ENCODE assay signal across 9 mouse cellular contexts in the genomic region with DNA sequence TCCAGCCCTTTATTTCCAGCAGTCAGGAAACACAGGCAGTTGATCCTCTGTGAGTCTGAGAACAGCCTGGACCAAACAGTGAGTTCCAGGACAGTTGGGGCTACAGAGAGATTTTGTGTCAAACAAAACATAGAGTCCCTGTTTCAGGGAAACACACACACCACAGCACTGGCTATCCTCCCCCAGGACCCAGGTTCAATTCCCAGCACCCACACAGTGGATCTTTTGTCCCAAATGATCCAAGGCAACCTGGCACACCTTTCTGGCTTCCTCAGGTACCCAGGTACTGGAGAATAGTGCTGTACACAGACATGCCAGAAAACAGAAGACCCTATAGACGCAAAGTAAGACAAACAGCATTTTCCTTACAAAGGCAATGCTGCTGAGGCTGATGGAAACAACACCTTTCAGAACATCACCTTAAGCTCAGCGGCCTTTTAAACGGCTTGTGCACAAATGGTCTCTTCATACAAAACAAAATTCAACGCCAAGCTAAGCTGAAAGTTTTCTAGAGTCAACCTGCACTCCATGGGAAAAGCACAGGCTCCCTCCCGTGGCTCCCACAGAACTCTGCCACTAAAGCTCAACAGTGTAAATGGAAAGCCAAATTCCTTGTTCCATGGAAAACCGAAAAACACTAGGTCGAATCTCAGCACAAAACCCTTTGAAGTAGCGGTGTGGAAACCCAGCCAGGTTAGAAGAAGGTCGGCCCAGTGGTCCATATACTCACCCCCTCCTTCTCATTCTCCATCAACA. TPM values are rescaled to one million over a fixed set of nuclear protein-coding genes. Genes with fewer than 3 reads are reported as not detected.
DNase-seq lines count a peak whose midpoint lies in the region; ATAC-seq lines count a peak whose summit lies in the region.
"Had no signal": no experiment of that assay in that cellular context is flagged by ENCODE, and none has a peak within 500 bp of the region (broad histone marks: within the 10 kb centered on the region; RNA-seq: fewer than 3 reads in every experiment).

No protein-coding gene starts in this region.

- peak overlapping the region; percentile 76 for H3K4me3 ChIP-seq in lung, embryonic 15.5 days
- peak overlapping the region; percentile 91 for H3K4me3 ChIP-seq in embryonic facial prominence, embryonic 14.5 days (ENCODE audit: low read depth, low read length)
- H3K4me3 ChIP-seq in limb, embryonic 10.5 days, result peak overlapping the region; percentile 82
- peak overlapping the region; percentile 93 for H3K4me3 ChIP-seq in neural tube, embryonic 15.5 days (replicated peaks)

- H3K4me1 ChIP-seq in lung, embryonic 15.5 days, result peaks cover 31% of the 10 kb centered on the region
- H3K4me1 ChIP-seq in embryonic facial prominence, embryonic 14.5 days (ENCODE audit: control insufficient read depth, insufficient read depth, low read length), result 0 out of 2 replicates have a peak, but pooled peaks cover 3% of the 10 kb centered on the region
- H3K4me1 ChIP-seq in limb, embryonic 10.5 days, result peaks cover 35% of the 10 kb centered on the region
- peaks cover 39% of the 10 kb centered on the region for H3K4me1 ChIP-seq in neural tube, embryonic 15.5 days

- no peak for DNase-seq in lung, postnatal 25 days (ENCODE audit: low spot score)
- DNase-seq in embryonic facial prominence, embryonic 14.5 days (ENCODE audit: low spot score), result no peak
- DNase-seq in limb, embryonic 10.5 days (ENCODE audit: low spot score), result no peak
- DNase-seq in urinary bladder, postnatal 4 days (ENCODE audit: low spot score in 2 of 2), result no peak
- DNase-seq in ovary, postnatal 36 days (ENCODE audit: low spot score), result no peak
- DNase-seq in adrenal gland, adult 2 months, result no peak

- H3K27me3 ChIP-seq in lung, embryonic 15.5 days, result no peaks in the 10 kb centered on the region
- H3K27me3 ChIP-seq in embryonic facial prominence, embryonic 14.5 days (replicated peaks; ENCODE audit: control insufficient read depth, insufficient read depth, low read length), result no peaks in the 10 kb centered on the region
- H3K27me3 ChIP-seq in limb, embryonic 10.5 days (ENCODE audit: low read depth, poor library complexity, severe bottlenecking), result no peaks in the 10 kb centered on the region
- no peaks in the 10 kb centered on the region for H3K27me3 ChIP-seq in neural tube, embryonic 15.5 days (replicated peaks)

- peak overlapping the region; percentile 88 for H3K4me2 ChIP-seq in lung, embryonic 15.5 days
- H3K4me2 ChIP-seq in embryonic facial prominence, embryonic 14.5 days (ENCODE audit: low read depth, low read length), result peak overlapping the region; percentile 78
- peak overlapping the region; percentile 97 for H3K4me2 ChIP-seq in neural tube, embryonic 15.5 days

- ATAC-seq in lung, embryonic 15.5 days (ENCODE audit: borderline replicate concordance, extremely low read depth, low FRiP score, low TSS enrichment), result no peak
- ATAC-seq in embryonic facial prominence, embryonic 14.5 days (ENCODE audit: low read depth), result no peak
- no peak for ATAC-seq in neural tube, embryonic 15.5 days (ENCODE audit: low FRiP score)

- H3K27ac ChIP-seq in lung, embryonic 15.5 days, result peak overlapping the region; percentile 97
- H3K27ac ChIP-seq in embryonic facial prominence, embryonic 14.5 days (replicated peaks; ENCODE audit: low read depth, low read length), result peak overlapping the region; percentile 95
- peak overlapping the region; percentile 96 for H3K27ac ChIP-seq in limb, embryonic 10.5 days
- peak overlapping the region; percentile 99 for H3K27ac ChIP-seq in neural tube, embryonic 15.5 days (replicated peaks)

- WGBS in lung, embryonic 15.5 days, result 24% methylated on average over 9 of the region's 9 CpGs
- 29% methylated on average over 9 of the region's 9 CpGs for WGBS in embryonic facial prominence, embryonic 14.5 days
- WGBS in limb, embryonic 10.5 days, result 31% methylated on average over 9 of the region's 9 CpGs
- 31% methylated on average over 9 of the region's 9 CpGs for WGBS in neural tube, embryonic 15.5 days

- H3K36me3 ChIP-seq in lung, embryonic 15.5 days, result peaks cover 49% of the 10 kb centered on the region
- peaks cover 42% of the 10 kb centered on the region for H3K36me3 ChIP-seq in embryonic facial prominence, embryonic 14.5 days (ENCODE audit: control insufficient read depth, insufficient read depth, low read length)
- H3K36me3 ChIP-seq in limb, embryonic 10.5 days, result peaks cover 51% of the 10 kb centered on the region
- peaks cover 40% of the 10 kb centered on the region for H3K36me3 ChIP-seq in neural tube, embryonic 15.5 days

- H3K9me3 ChIP-seq in lung, embryonic 15.5 days, result no peaks in the 10 kb centered on the region
- no peaks in the 10 kb centered on the region for H3K9me3 ChIP-seq in embryonic facial prominence, embryonic 14.5 days (ENCODE audit: control insufficient read depth, low read length)
- no peaks in the 10 kb centered on the region for H3K9me3 ChIP-seq in limb, embryonic 10.5 days (replicated peaks)
- no peaks in the 10 kb centered on the region for H3K9me3 ChIP-seq in neural tube, embryonic 15.5 days (replicated peaks)

- H3K9ac ChIP-seq in lung, embryonic 15.5 days, result peak overlapping the region; percentile 85
- H3K9ac ChIP-seq in embryonic facial prominence, embryonic 14.5 days (ENCODE audit: low read depth, low read length), result peak overlapping the region; percentile 86
- H3K9ac ChIP-seq in neural tube, embryonic 15.5 days (replicated peaks), result peak overlapping the region; percentile 83

RNA-seq across cellular contexts. Expression of a gene that starts 1.4 kb away (rescaled TPM):
- 89.6 and 98.7 TPM in 2 replicates for polyA plus RNA-seq in lung, embryonic 15.5 days (2015; fragmentation: Nextera tagmentation; extraction: Ambion mirVana)
- polyA plus RNA-seq in embryonic facial prominence, embryonic 14.5 days (2014; fragmentation: Nextera tagmentation; extraction: Ambion mirVana), result 67.4 and 82.3 TPM in 2 replicates
- polyA plus RNA-seq in limb, embryonic 10.5 days (2016; fragmentation: Nextera tagmentation; extraction: Ambion mirVana), result 156 and 160 TPM in 2 replicates
- 63.0 and 82.4 TPM in 2 replicates for polyA plus RNA-seq in neural tube, embryonic 15.5 days (2015; fragmentation: Nextera tagmentation; extraction: Ambion mirVana)
- 10 to 100 TPM; 69.7 to 74.7 TPM for total RNA-seq in adrenal gland, adult 2 months (2021)
- polyA plus RNA-seq in adrenal gland, adult 2 months (2012; rRNA removed), result 131 and 132 TPM in 2 replicates

RNA-seq across cellular contexts. Expression of a gene that starts 7.5 kb away (rescaled TPM):
- 27.9 and 28.6 TPM in 2 replicates for polyA plus RNA-seq in lung, embryonic 15.5 days (2015; fragmentation: Nextera tagmentation; extraction: Ambion mirVana)
- 28.2 and 31.0 TPM in 2 replicates for polyA plus RNA-seq in embryonic facial prominence, embryonic 14.5 days (2014; fragmentation: Nextera tagmentation; extraction: Ambion mirVana)
- 31.6 and 35.4 TPM in 2 replicates for polyA plus RNA-seq in limb, embryonic 10.5 days (2016; fragmentation: Nextera tagmentation; extraction: Ambion mirVana)
- polyA plus RNA-seq in neural tube, embryonic 15.5 days (2015; fragmentation: Nextera tagmentation; extraction: Ambion mirVana), result 19.3 and 20.6 TPM in 2 replicates
- total RNA-seq in adrenal gland, adult 2 months (2021), result 10 to 100 TPM in 1 of 2 experiments, 1 to 10 TPM in 1; 7.5 to 13.9 TPM
- 45.7 and 48.2 TPM in 2 replicates for polyA plus RNA-seq in adrenal gland, adult 2 months (2012; rRNA removed)

RNA-seq across cellular contexts. Expression of a gene that starts 9.4 kb away (rescaled TPM):
- 40.5 and 41.4 TPM in 2 replicates for polyA plus RNA-seq in lung, embryonic 15.5 days (2015; fragmentation: Nextera tagmentation; extraction: Ambion mirVana)
- 21.7 and 28.3 TPM in 2 replicates for polyA plus RNA-seq in embryonic facial prominence, embryonic 14.5 days (2014; fragmentation: Nextera tagmentation; extraction: Ambion mirVana)
- 16.2 and 20.9 TPM in 2 replicates for polyA plus RNA-seq in limb, embryonic 10.5 days (2016; fragmentation: Nextera tagmentation; extraction: Ambion mirVana)
- polyA plus RNA-seq in neural tube, embryonic 15.5 days (2015; fragmentation: Nextera tagmentation; extraction: Ambion mirVana), result 50.1 and 51.5 TPM in 2 replicates
- 10 to 100 TPM; 11.3 to 19.1 TPM for total RNA-seq in adrenal gland, adult 2 months (2021)
- polyA plus RNA-seq in adrenal gland, adult 2 months (2012; rRNA removed), result 47.0 and 50.8 TPM in 2 replicates

RNA-seq across cellular contexts. Expression of a gene that starts 29.3 kb away (rescaled TPM):
- polyA plus RNA-seq in lung, embryonic 15.5 days (2015; fragmentation: Nextera tagmentation; extraction: Ambion mirVana), result 0.24 and 0.25 TPM in 2 replicates
- polyA plus RNA-seq in embryonic facial prominence, embryonic 14.5 days (2014; fragmentation: Nextera tagmentation; extraction: Ambion mirVana), result 0.33 and 0.45 TPM in 2 replicates
- 0.14 TPM in 1 of 2 replicates, not detected in the other for polyA plus RNA-seq in limb, embryonic 10.5 days (2016; fragmentation: Nextera tagmentation; extraction: Ambion mirVana)
- 2.9 and 3.6 TPM in 2 replicates for polyA plus RNA-seq in neural tube, embryonic 15.5 days (2015; fragmentation: Nextera tagmentation; extraction: Ambion mirVana)
- not detected for total RNA-seq in adrenal gland, adult 2 months (2021)
- not detected in 2 replicates for polyA plus RNA-seq in adrenal gland, adult 2 months (2012; rRNA removed)
- polyA plus RNA-seq: large intestine, adult 2 months had no signal

RNA-seq across cellular contexts. Expression of a gene that starts 45.6 kb away (rescaled TPM):
- 63.9 and 65.6 TPM in 2 replicates for polyA plus RNA-seq in lung, embryonic 15.5 days (2015; fragmentation: Nextera tagmentation; extraction: Ambion mirVana)
- polyA plus RNA-seq in embryonic facial prominence, embryonic 14.5 days (2014; fragmentation: Nextera tagmentation; extraction: Ambion mirVana), result 64.5 and 73.2 TPM in 2 replicates
- polyA plus RNA-seq in limb, embryonic 10.5 days (2016; fragmentation: Nextera tagmentation; extraction: Ambion mirVana), result 52.9 and 61.1 TPM in 2 replicates
- polyA plus RNA-seq in neural tube, embryonic 15.5 days (2015; fragmentation: Nextera tagmentation; extraction: Ambion mirVana), result 54.4 and 60.6 TPM in 2 replicates
- 10 to 100 TPM; 18.7 to 26.5 TPM for total RNA-seq in adrenal gland, adult 2 months (2021)
- 70.6 and 74.0 TPM in 2 replicates for polyA plus RNA-seq in adrenal gland, adult 2 months (2012; rRNA removed)
